Mouse (Mus musculus) lung, postnatal 25 days (tissue): ENCODE results near the gene Nop14.

Experiments
- DNase-seq: peaks from one replicate; pipeline ENCODE4 v3.0.0; 2022; ENCODE audit warnings: low spot score

Nop14 gene

GRCm38 (mm10) chr5:34659686-34660590 is at the start of gene Nop14, which contains the start of gene Grk4:
TSS of gene Nop14 (minus strand) at chr5:34660148.
TSS of gene Grk4 (plus strand) at chr5:34660379.
- DNase-seq = peak; percentile 100

GRCm38 (mm10) chr5:34708436-34708835 is 48.5 kb upstream of the Nop14 start:
- DNase-seq = no peak

- peak; percentile 1 for DNase-seq
Measured at GRCm38 (mm10) chr5:34695521-34695920, 35.6 kb upstream of the Nop14 start.

- no peak for DNase-seq
Measured at GRCm38 (mm10) chr5:34692782-34693181, 32.8 kb upstream of the Nop14 start.

- DNase-seq = no peak
Measured at GRCm38 (mm10) chr5:34689868-34690267, 29.9 kb upstream of the Nop14 start.

- DNase-seq = no peak
Measured at GRCm38 (mm10) chr5:34670280-34670679, 10.3 kb upstream of the Nop14 start.

- no peak for DNase-seq
Measured at GRCm38 (mm10) chr5:34669493-34669892, 9.5 kb upstream of the Nop14 start.

GRCm38 (mm10) chr5:34663231-34663630 is 3.3 kb upstream of the Nop14 start:
- no peak for DNase-seq

GRCm38 (mm10) chr5:34661909-34662308 is 2.0 kb upstream of the Nop14 start:
- no peak for DNase-seq

GRCm38 (mm10) chr5:34660591-34661130 is 713 bp upstream of the Nop14 start:
- no peak for DNase-seq

GRCm38 (mm10) chr5:34657556-34657955 is 2.4 kb downstream of the Nop14 start:
- DNase-seq = no peak

GRCm38 (mm10) chr5:34654881-34655280 is 5.1 kb downstream of the Nop14 start:
- DNase-seq = no peak

GRCm38 (mm10) chr5:34652961-34653360 is 7.0 kb downstream of the Nop14 start:
- no peak for DNase-seq

GRCm38 (mm10) chr5:34647581-34647980 is 12.4 kb downstream of the Nop14 start:
- DNase-seq = peak; percentile 65

- peak; percentile 62 for DNase-seq
Measured at GRCm38 (mm10) chr5:34642932-34643331, 17.0 kb downstream of the Nop14 start.

- DNase-seq = no peak
Measured at GRCm38 (mm10) chr5:34641991-34642390, 18.0 kb downstream of the Nop14 start.

GRCm38 (mm10) chr5:34637591-34638156 is 22.3 kb downstream of the Nop14 start:
- DNase-seq = no peak

GRCm38 (mm10) chr5:34636481-34637287 is 23.3 kb downstream of the Nop14 start, which contains the start of gene Mfsd10:
TSS of gene Mfsd10 (minus strand) at chr5:34637212.
- peak; percentile 79 for DNase-seq

GRCm38 (mm10) chr5:34635665-34636192 is 24.2 kb downstream of the Nop14 start:
- no peak for DNase-seq

GRCm38 (mm10) chr5:34634746-34635400 is 25.1 kb downstream of the Nop14 start:
- DNase-seq = no peak

- peak; percentile 53 for DNase-seq
Measured at GRCm38 (mm10) chr5:34633641-34634040, 26.3 kb downstream of the Nop14 start.
